Mouse (Mus musculus) liver, embryonic 13.5 days (tissue): Measurements from ENCODE around the gene Cbr3. TPM values are rescaled to one million over a fixed set of nuclear protein-coding genes. Genes with fewer than 3 reads are reported as not detected.
"Not testable (repeated sequence)": the region's sequence is repeated elsewhere in the genome, so short reads cannot be mapped to it uniquely, and the experiment has no call there.

Source experiments
- ATAC-seq: fragments of 200-750 bp; cut with Nextera tagmentation; 2 replicates; pipeline ENCODE4 v1.8.0; 2017; ENCODE audit warnings: low read depth, mild to moderate bottlenecking, moderate number of reproducible peaks, moderate library complexity
- DNase-seq: peaks from one replicate; pipeline ENCODE4 v3.0.0; 2022
- H3K27ac ChIP-seq: fragments of 300-500 bp; sonication (generic); 2 replicates; pipeline ENCODE4 v1.5.1; 2015; ENCODE audit warnings: moderate library complexity, mild to moderate bottlenecking, inconsistent platforms
- H3K27me3 ChIP-seq: fragments of 300-500 bp; sonication (generic); 2 replicates; pipeline ENCODE4 v1.6.1; 2015; ENCODE audit warnings: mild to moderate bottlenecking, inconsistent platforms
- H3K36me3 ChIP-seq: fragments of 300-500 bp; sonication (generic); 2 replicates; pipeline ENCODE4 v1.6.1; 2015; ENCODE audit warnings: mild to moderate bottlenecking, inconsistent platforms
- H3K4me1 ChIP-seq: fragments of 300-500 bp; sonication (generic); replicated peaks from 2 replicates; pipeline ENCODE4 v1.6.1; 2015; ENCODE audit warnings: inconsistent platforms
- H3K4me2 ChIP-seq: fragments of 300-500 bp; sonication (generic); 2 replicates; pipeline ENCODE4 v1.6.1; 2015; ENCODE audit warnings: inconsistent platforms, mild to moderate bottlenecking, moderate library complexity
- H3K4me3 ChIP-seq: fragments of 300-500 bp; sonication (generic); replicated peaks from 2 replicates; pipeline ENCODE4 v1.5.1; 2015; ENCODE audit warnings: mild to moderate bottlenecking, inconsistent platforms
- H3K9ac ChIP-seq: fragments of 300-500 bp; sonication (generic); 2 replicates; pipeline ENCODE4 v1.6.1; 2015; ENCODE audit warnings: mild to moderate bottlenecking, inconsistent platforms
- H3K9me3 ChIP-seq: fragments of 300-500 bp; sonication (generic); replicated peaks from 2 replicates; pipeline ENCODE4 v1.6.1; 2016; ENCODE audit warnings: inconsistent platforms
- WGBS: fragments of 180-500 bp; shearing (Covaris S2); methylation state at CpG from one replicate; pipeline ENCODE4 v1.1.7; 2015; ENCODE audit not compliant: insufficient replicate concordance; 5-methylcytosine and 5-hydroxymethylcytosine counted together
- polyA plus RNA-seq: library from polyadenylated mRNA; unstranded; fragments of >200 nt; fragmentation: Nextera tagmentation; extraction: Ambion mirVana; gene quantifications from 2 replicates; pipeline ENCODE4 v1.2.1, GENCODE M21; 2015

Gene Cbr3
- 0.16 and 0.28 TPM in 2 replicates for polyA plus RNA-seq

GRCm38 (mm10) chr16:93682689-93683507 lies at the start of gene Cbr3:
Gene Cbr3, plus strand, starts transcription at chr16:93683215.
- 1% methylated on average over 63 of the region's 63 CpGs for WGBS
- Histone ChIP-seq H3K4me2 (peak within 1 kb of the TSS; percentile 71), H3K9ac (0 out of 2 replicates have a peak within 1 kb of the TSS, but pooled peaks have one; percentile 17), H3K4me3 (peak within 1 kb of the TSS; percentile 48), H3K27ac (no peak within 1 kb of the TSS), H3K4me1 (peaks cover 16% of the 10 kb centered on the region), H3K9me3 (peaks cover 4% of the 10 kb centered on the region; the same call in 1 of the 2 replicates), H3K27me3 (peaks cover 72% of the 10 kb centered on the region), H3K36me3 (no peaks in the 10 kb centered on the region)
- DNase-seq (no peak), ATAC-seq (0 out of 2 replicates have a peak, but pooled peaks have one; percentile 47)

GRCm38 (mm10) chr16:93644006-93644405 lies 39.0 kb upstream of the Cbr3 start:
- H3K36me3 ChIP-seq, result no peaks in the 10 kb centered on the region
- H3K27me3 ChIP-seq, result no peaks in the 10 kb centered on the region
- ATAC-seq (no peak), DNase-seq (no peak)
- no peak overlapping the region for H3K27ac ChIP-seq
- no peak overlapping the region for H3K4me3 ChIP-seq
- no peaks in the 10 kb centered on the region for H3K9me3 ChIP-seq
- WGBS, result 19% methylated on average over 4 of the region's 4 CpGs
- no peaks in the 10 kb centered on the region for H3K4me1 ChIP-seq
- no peak overlapping the region for H3K4me2 ChIP-seq
- no peak overlapping the region for H3K9ac ChIP-seq

GRCm38 (mm10) chr16:93648441-93649183 lies 34.4 kb upstream of the Cbr3 start:
- no peak for DNase-seq
- ATAC-seq, result no peak
- 49% methylated on average over 5 of the region's 5 CpGs for WGBS

GRCm38 (mm10) chr16:93667976-93668375 lies 15.0 kb upstream of the Cbr3 start:
- DNase-seq, result no peak
- Histone ChIP-seq H3K4me2 (no peak overlapping the region), H3K9me3 (0 out of 2 replicates have a peak, but pooled peaks cover 5% of the 10 kb centered on the region), H3K9ac (no peak overlapping the region), H3K36me3 (no peaks in the 10 kb centered on the region), H3K27ac (no peak overlapping the region), H3K4me3 (no peak overlapping the region), H3K27me3 (no peaks in the 10 kb centered on the region), H3K4me1 (no peaks in the 10 kb centered on the region)
- no peak for ATAC-seq

More at GRCm38 (mm10) chr16:93648441-93649183, 34.4 kb upstream of the Cbr3 start:
- H3K9ac ChIP-seq, result no peak overlapping the region
- no peaks in the 10 kb centered on the region for H3K9me3 ChIP-seq
- no peak overlapping the region for H3K27ac ChIP-seq
- no peaks in the 10 kb centered on the region for H3K4me1 ChIP-seq
- H3K36me3 ChIP-seq, result no peaks in the 10 kb centered on the region
- no peak overlapping the region for H3K4me3 ChIP-seq
- H3K4me2 ChIP-seq, result no peak overlapping the region
- no peaks in the 10 kb centered on the region for H3K27me3 ChIP-seq

- no peaks in the 10 kb centered on the region for H3K27me3 ChIP-seq
- H3K27ac ChIP-seq, result no peak overlapping the region
- H3K36me3 ChIP-seq, result no peaks in the 10 kb centered on the region
- no peaks in the 10 kb centered on the region for H3K4me1 ChIP-seq
- H3K9ac ChIP-seq, result no peak overlapping the region
- H3K4me2 ChIP-seq, result no peak overlapping the region
- DNase-seq (no peak), ATAC-seq (no peak)
- 0 out of 2 replicates have a peak, but pooled peaks cover 5% of the 10 kb centered on the region for H3K9me3 ChIP-seq
- H3K4me3 ChIP-seq, result no peak overlapping the region
Observed at GRCm38 (mm10) chr16:93669521-93669920, 13.5 kb upstream of the Cbr3 start.

GRCm38 (mm10) chr16:93670466-93670865 lies 12.5 kb upstream of the Cbr3 start:
- not testable (repeated sequence) for H3K27ac ChIP-seq, H3K9me3 ChIP-seq, H3K36me3 ChIP-seq, H3K4me2 ChIP-seq, H3K27me3 ChIP-seq, H3K4me3 ChIP-seq, H3K9ac ChIP-seq, DNase-seq, H3K4me1 ChIP-seq, ATAC-seq
- 32% methylated on average over 4 of the region's 4 CpGs for WGBS

GRCm38 (mm10) chr16:93671064-93671463 lies 12.0 kb upstream of the Cbr3 start:
- WGBS, result 72% methylated on average over 5 of the region's 5 CpGs
- Histone ChIP-seq H3K9ac (no peak overlapping the region), H3K4me3 (no peak overlapping the region), H3K27ac (no peak overlapping the region), H3K4me2 (no peak overlapping the region), H3K27me3 (no peaks in the 10 kb centered on the region), H3K36me3 (no peaks in the 10 kb centered on the region), H3K9me3 (0 out of 2 replicates have a peak, but pooled peaks cover 5% of the 10 kb centered on the region), H3K4me1 (no peaks in the 10 kb centered on the region)
- no peak for DNase-seq
- ATAC-seq, result no peak

- 53% methylated on average over 5 of the region's 5 CpGs for WGBS
- H3K27ac ChIP-seq, result no peak overlapping the region
Observed at GRCm38 (mm10) chr16:93676376-93676775, 6.6 kb upstream of the Cbr3 start.

GRCm38 (mm10) chr16:93678206-93678605 lies 4.8 kb upstream of the Cbr3 start:
- ATAC-seq (no peak), DNase-seq (no peak)
- Histone ChIP-seq H3K36me3 (no peaks in the 10 kb centered on the region), H3K9ac (no peak overlapping the region), H3K27me3 (peaks cover 43% of the 10 kb centered on the region), H3K4me2 (no peak overlapping the region), H3K9me3 (no peaks in the 10 kb centered on the region), H3K4me1 (peaks cover 7% of the 10 kb centered on the region), H3K27ac (no peak overlapping the region), H3K4me3 (no peak overlapping the region)
- WGBS, result 47% methylated on average over 4 of the region's 4 CpGs

More at GRCm38 (mm10) chr16:93676376-93676775, 6.6 kb upstream of the Cbr3 start:
- Histone ChIP-seq H3K4me3 (no peak overlapping the region), H3K27me3 (peaks cover 25% of the 10 kb centered on the region), H3K4me2 (no peak overlapping the region), H3K9me3 (no peaks in the 10 kb centered on the region), H3K9ac (no peak overlapping the region), H3K36me3 (no peaks in the 10 kb centered on the region), H3K4me1 (no peaks in the 10 kb centered on the region)
- no peak for ATAC-seq
- no peak for DNase-seq

- Histone ChIP-seq H3K4me1 (peaks cover 16% of the 10 kb centered on the region), H3K27me3 (peaks cover 53% of the 10 kb centered on the region)
- no peak for ATAC-seq
Observed at GRCm38 (mm10) chr16:93679165-93679564, 3.9 kb upstream of the Cbr3 start.

GRCm38 (mm10) chr16:93682156-93682688 lies 793 bp upstream of the Cbr3 start:
- peaks cover 4% of the 10 kb centered on the region; the same call in 1 of the 2 replicates for H3K9me3 ChIP-seq
- H3K9ac ChIP-seq, result no peak overlapping the region
- no peak for DNase-seq
- no peak overlapping the region for H3K27ac ChIP-seq
- H3K4me3 ChIP-seq, result peak overlapping the region; percentile 48; the same call in 1 of the 2 replicates
- H3K4me1 ChIP-seq, result peaks cover 16% of the 10 kb centered on the region
- H3K27me3 ChIP-seq, result peaks cover 72% of the 10 kb centered on the region
- no peaks in the 10 kb centered on the region for H3K36me3 ChIP-seq
- peak overlapping the region; percentile 71 for H3K4me2 ChIP-seq
- WGBS, result 21% methylated on average over 13 of the region's 13 CpGs
- no peak for ATAC-seq

More at GRCm38 (mm10) chr16:93679165-93679564, 3.9 kb upstream of the Cbr3 start:
- Histone ChIP-seq H3K9me3 (no peaks in the 10 kb centered on the region), H3K9ac (no peak overlapping the region), H3K27ac (no peak overlapping the region), H3K36me3 (no peaks in the 10 kb centered on the region), H3K4me3 (no peak overlapping the region), H3K4me2 (no peak overlapping the region)
- 58% methylated on average over 9 of the region's 9 CpGs for WGBS
- DNase-seq, result no peak
